Mouse (Mus musculus): ENCODE measurements around the gene Gm19935.

- peak; percentile 84; the same call in 1 of the 2 replicates for TF ChIP-seq CTCF (IDR thresholded peaks at IDR 0.05; ENCODE audit: extremely low read depth, insufficient read depth, insufficient read length, insufficient replicate concordance)
- TF ChIP-seq POLR2A (IDR thresholded peaks at IDR 0.05; ENCODE audit: low read depth, low read length): no peak
Observed at GRCm38 (mm10) chr8:90793710-90794109, 23.5 kb downstream of the Gm19935 start.
